Mouse (Mus musculus) neural tube, embryonic 11.5 days (tissue): ENCODE measurements around the gene Ddx50. TPM values are rescaled to one million over a fixed set of nuclear protein-coding genes. Genes with fewer than 3 reads are reported as not detected.

Experiments
- ATAC-seq: fragments of 200-750 bp; cut with Nextera tagmentation; 2 replicates; pipeline ENCODE4 v1.8.0; 2017; ENCODE audit warnings: moderate number of reproducible peaks, mild to moderate bottlenecking, moderate TSS enrichment, moderate library complexity; ENCODE audit not compliant: insufficient read depth, low FRiP score, low TSS enrichment
- DNase-seq: peaks from one replicate; pipeline ENCODE4 v3.0.0-alpha.2; 2015; ENCODE audit warnings: low spot score
- H3K27ac ChIP-seq: fragments of 300-500 bp; sonication (generic); 2 replicates; pipeline ENCODE4 v1.5.1; 2014; ENCODE audit warnings: low read depth, mild to moderate bottlenecking, low read length
- H3K27me3 ChIP-seq: fragments of 300-500 bp; sonication (generic); 2 replicates; pipeline ENCODE4 v1.6.1; 2014; ENCODE audit warnings: mild to moderate bottlenecking, low read length, mixed read lengths; ENCODE audit not compliant: control insufficient read depth, insufficient read depth
- H3K36me3 ChIP-seq: fragments of 300-500 bp; sonication (generic); 2 replicates; pipeline ENCODE4 v1.6.1; 2014; ENCODE audit warnings: mild to moderate bottlenecking, low read length, moderate library complexity, mixed read lengths; ENCODE audit not compliant: control insufficient read depth, insufficient read depth
- H3K4me1 ChIP-seq: fragments of 300-500 bp; sonication (generic); 2 replicates; pipeline ENCODE4 v1.6.1; 2014; ENCODE audit warnings: low read length, mixed read lengths; ENCODE audit not compliant: control insufficient read depth, insufficient read depth
- H3K4me2 ChIP-seq: fragments of 300-500 bp; sonication (generic); 2 replicates; pipeline ENCODE4 v1.6.1; 2014; ENCODE audit warnings: low read depth, mild to moderate bottlenecking, moderate library complexity
- H3K4me3 ChIP-seq: fragments of 300-500 bp; sonication (generic); 2 replicates; pipeline ENCODE4 v1.5.1; 2014; ENCODE audit warnings: low read depth, low read length
- H3K9ac ChIP-seq: fragments of 300-500 bp; sonication (generic); 2 replicates; pipeline ENCODE4 v1.6.1; 2014; ENCODE audit warnings: mild to moderate bottlenecking, low read length
- H3K9me3 ChIP-seq: fragments of 300-500 bp; sonication (generic); 2 replicates; pipeline ENCODE4 v1.6.1; 2016; ENCODE audit warnings: low read length; ENCODE audit not compliant: control insufficient read depth
- WGBS: fragments of 180-500 bp; shearing (Covaris S2); extraction: QIAGEN DNeasy Blood & Tissue Kit; methylation state at CpG from one replicate; pipeline ENCODE4 v1.1.7; 2014; 5-methylcytosine and 5-hydroxymethylcytosine counted together
- polyA plus RNA-seq: library from polyadenylated mRNA; unstranded; fragments of >200 nt; fragmentation: Nextera tagmentation; extraction: Ambion mirVana; gene quantifications from 2 replicates; pipeline ENCODE4 v1.2.1, GENCODE M21; 2014

The Ddx50 gene
- polyA plus RNA-seq, 1 experiment from 2014 or later = 118 TPM

DNA sequence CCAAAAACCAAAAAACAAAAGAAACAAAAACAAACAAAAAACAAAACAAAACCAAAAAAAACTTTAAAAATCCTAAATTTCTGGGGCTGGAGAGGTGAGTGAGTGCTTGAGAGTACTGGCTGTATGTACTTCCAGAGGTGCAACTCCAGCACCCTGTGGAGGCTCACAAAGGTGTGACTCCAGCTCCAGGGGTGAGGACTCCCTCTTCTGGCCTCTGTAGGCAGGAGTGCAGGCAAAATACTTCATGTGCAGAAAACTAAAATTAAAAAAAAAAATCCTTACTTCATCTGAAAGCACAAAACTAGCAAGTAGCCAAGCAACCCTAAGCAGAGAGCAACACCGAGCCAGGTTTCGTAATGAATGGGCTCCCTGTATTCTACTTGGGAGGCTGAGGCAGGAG is 21.3 kb upstream of the Ddx50 start:
- ATAC-seq = no peak
- WGBS = 89% methylated on average over 2 of the region's 2 CpGs
- no peak overlapping the region for H3K4me3 ChIP-seq
- H3K9ac ChIP-seq = no peak overlapping the region
- no peaks in the 10 kb centered on the region for H3K36me3 ChIP-seq
- H3K27ac ChIP-seq = no peak overlapping the region
- no peaks in the 10 kb centered on the region for H3K4me1 ChIP-seq
- H3K9me3 ChIP-seq = no peaks in the 10 kb centered on the region
- no peak overlapping the region for H3K4me2 ChIP-seq
- no peaks in the 10 kb centered on the region for H3K27me3 ChIP-seq
- DNase-seq = no peak

GRCm38 (mm10) chr10:62669245-62669644 is 18.2 kb upstream of the Ddx50 start:
- Histone ChIP-seq H3K27ac (no peak overlapping the region), H3K27me3 (no peaks in the 10 kb centered on the region), H3K9me3 (no peaks in the 10 kb centered on the region), H3K4me3 (no peak overlapping the region), H3K9ac (no peak overlapping the region), H3K4me2 (no peak overlapping the region), H3K4me1 (no peaks in the 10 kb centered on the region), H3K36me3 (no peaks in the 10 kb centered on the region)
- WGBS = 80% methylated on average over 14 of the region's 14 CpGs
- ATAC-seq (no peak), DNase-seq (no peak)

GRCm38 (mm10) chr10:62668463-62668862 is 17.4 kb upstream of the Ddx50 start:
- no peak overlapping the region for H3K27ac ChIP-seq
- no peak for DNase-seq
- no peak overlapping the region for H3K4me2 ChIP-seq
- H3K27me3 ChIP-seq = no peaks in the 10 kb centered on the region
- no peak overlapping the region for H3K4me3 ChIP-seq
- 80% methylated on average over 2 of the region's 2 CpGs for WGBS
- H3K36me3 ChIP-seq = no peaks in the 10 kb centered on the region
- no peak overlapping the region for H3K9ac ChIP-seq
- H3K9me3 ChIP-seq = no peaks in the 10 kb centered on the region
- H3K4me1 ChIP-seq = no peaks in the 10 kb centered on the region
- no peak for ATAC-seq

GRCm38 (mm10) chr10:62668043-62668442 is 17.0 kb upstream of the Ddx50 start:
- Histone ChIP-seq H3K9me3 (no peaks in the 10 kb centered on the region), H3K36me3 (no peaks in the 10 kb centered on the region), H3K27me3 (no peaks in the 10 kb centered on the region), H3K4me1 (no peaks in the 10 kb centered on the region), H3K4me3 (no peak overlapping the region), H3K27ac (no peak overlapping the region), H3K4me2 (no peak overlapping the region), H3K9ac (no peak overlapping the region)
- DNase-seq (no peak), ATAC-seq (no peak)
- 86% methylated on average over 5 of the region's 5 CpGs for WGBS

DNA sequence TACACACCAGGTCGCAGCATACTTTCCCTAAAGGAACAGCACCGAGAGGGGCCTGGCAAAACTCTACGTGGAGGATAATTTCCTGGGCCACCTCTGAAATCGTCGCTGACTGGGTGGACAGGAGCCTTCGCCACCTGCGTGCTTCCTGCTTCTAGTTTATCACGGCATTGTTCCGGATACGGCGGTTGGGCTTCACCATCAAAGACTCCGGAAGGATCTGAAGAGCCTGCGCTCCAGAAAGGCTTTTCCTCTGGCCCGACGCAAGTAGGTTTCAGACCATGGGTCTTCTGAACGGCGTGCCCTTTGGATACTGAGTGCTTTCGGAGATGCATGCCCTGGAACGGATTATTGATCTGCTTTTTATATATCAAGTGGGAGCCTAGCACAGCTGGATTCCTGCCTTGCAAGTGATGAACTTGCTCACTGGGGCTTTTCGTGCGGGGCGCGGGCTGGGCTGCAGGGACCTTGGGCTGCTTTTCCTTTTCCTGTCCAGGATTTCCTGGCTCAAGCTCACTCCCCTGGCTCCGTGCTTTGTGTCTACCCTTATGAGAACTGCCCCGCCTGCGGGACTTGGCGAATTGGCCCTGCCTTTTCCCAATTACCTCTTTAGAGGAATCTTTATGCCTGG is 14.1 kb upstream of the Ddx50 start:
- ATAC-seq (no peak), DNase-seq (no peak)
- no peak overlapping the region for H3K9ac ChIP-seq
- H3K4me3 ChIP-seq = no peak overlapping the region
- H3K36me3 ChIP-seq = no peaks in the 10 kb centered on the region
- H3K27me3 ChIP-seq = no peaks in the 10 kb centered on the region
- no peaks in the 10 kb centered on the region for H3K9me3 ChIP-seq
- 57% methylated on average over 27 of the region's 27 CpGs for WGBS
- H3K4me1 ChIP-seq = no peaks in the 10 kb centered on the region
- no peak overlapping the region for H3K4me2 ChIP-seq
- H3K27ac ChIP-seq = no peak overlapping the region

GRCm38 (mm10) chr10:62664171-62664570 is 13.2 kb upstream of the Ddx50 start:
- Histone ChIP-seq H3K36me3 (no peaks in the 10 kb centered on the region), H3K4me3 (no peak overlapping the region), H3K27ac (no peak overlapping the region), H3K27me3 (no peaks in the 10 kb centered on the region), H3K4me1 (no peaks in the 10 kb centered on the region), H3K9me3 (no peaks in the 10 kb centered on the region), H3K4me2 (no peak overlapping the region), H3K9ac (no peak overlapping the region)
- DNase-seq (no peak), ATAC-seq (no peak)
- 90% methylated on average over 10 of the region's 10 CpGs for WGBS

DNA sequence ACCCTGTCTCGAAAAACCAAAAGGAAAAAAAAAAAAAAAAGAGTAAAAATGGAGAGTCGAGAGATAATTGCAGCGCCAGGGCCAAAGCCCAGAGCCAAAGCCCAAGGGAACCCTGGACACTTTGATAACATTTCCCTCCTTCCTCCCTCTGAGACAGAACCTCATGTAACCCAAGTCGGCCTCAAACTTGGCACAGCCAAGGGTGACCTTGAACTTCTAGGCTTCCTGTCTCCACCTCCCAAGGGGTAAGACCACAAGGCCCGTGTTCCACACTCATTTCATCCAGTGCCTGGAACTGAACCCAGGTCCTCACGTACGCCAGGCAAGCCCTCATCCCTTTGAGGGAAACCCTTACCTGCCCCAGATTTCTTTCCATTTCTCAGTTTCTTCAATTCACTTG is 5.7 kb upstream of the Ddx50 start:
- DNase-seq = no peak
- no peaks in the 10 kb centered on the region for H3K9me3 ChIP-seq
- no peak for ATAC-seq
- no peak overlapping the region for H3K4me2 ChIP-seq
- 89% methylated on average over 7 of the region's 7 CpGs for WGBS
- H3K9ac ChIP-seq = no peak overlapping the region
- H3K36me3 ChIP-seq = no peaks in the 10 kb centered on the region
- no peak overlapping the region for H3K4me3 ChIP-seq
- H3K27me3 ChIP-seq = no peaks in the 10 kb centered on the region
- 0 out of 2 replicates have a peak, but pooled peaks cover 2% of the 10 kb centered on the region for H3K4me1 ChIP-seq
- no peak overlapping the region for H3K27ac ChIP-seq

DNA sequence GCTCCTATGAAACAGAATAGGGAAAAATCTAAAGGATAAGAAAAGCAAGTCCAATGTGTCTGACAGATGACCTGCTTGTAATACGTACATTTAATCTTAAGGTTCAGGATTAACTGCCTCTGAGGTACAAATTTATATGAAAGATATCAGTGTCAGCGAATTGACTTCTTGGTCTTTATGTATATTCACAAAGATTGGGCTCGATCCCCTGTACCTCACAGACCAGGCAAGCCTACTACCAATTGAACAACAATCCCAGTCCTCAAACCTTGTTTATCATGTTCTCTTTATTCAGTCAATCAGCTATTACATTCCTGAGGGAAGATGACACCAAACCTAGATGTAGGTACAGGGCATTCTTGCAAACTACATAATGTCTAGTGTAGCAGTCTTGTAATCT is 943 bp upstream of the Ddx50 start:
- ATAC-seq = no peak
- Histone ChIP-seq H3K27ac (peak overlapping the region; percentile 77), H3K9me3 (no peaks in the 10 kb centered on the region), H3K4me1 (0 out of 2 replicates have a peak, but pooled peaks cover 5% of the 10 kb centered on the region), H3K4me3 (peak overlapping the region; percentile 94), H3K9ac (peak overlapping the region; percentile 80), H3K27me3 (no peaks in the 10 kb centered on the region), H3K36me3 (no peaks in the 10 kb centered on the region), H3K4me2 (peak overlapping the region; percentile 52)
- no peak for DNase-seq
- WGBS = 26% methylated on average over 3 of the region's 3 CpGs

- Histone ChIP-seq H3K9me3 (no peaks in the 10 kb centered on the region), H3K4me1 (0 out of 2 replicates have a peak, but pooled peaks cover 5% of the 10 kb centered on the region), H3K9ac (peak overlapping the region; percentile 80), H3K4me2 (peak overlapping the region; percentile 86), H3K4me3 (peak overlapping the region; percentile 94), H3K36me3 (no peaks in the 10 kb centered on the region), H3K27me3 (no peaks in the 10 kb centered on the region), H3K27ac (peak overlapping the region; percentile 71)
- ATAC-seq (no peak), DNase-seq (no peak)
- whole genome bisulfite sequencing = under 1% methylated on average over 17 of the region's 17 CpGs
Observed at GRCm38 (mm10) chr10:62650358-62650782, 648 bp downstream of the Ddx50 start.
